Mouse (Mus musculus) cerebellum, postnatal 4 days (tissue): ENCODE results near the gene Arhgap24.

Experiments
- DNase-seq, 2 experiments: peaks; one replicate each; pipeline ENCODE4 v3.0.0; 2022; ENCODE audit warnings: low spot score in 2 of 2, mixed read lengths in 1 of 2

Arhgap24 gene

GRCm38 (mm10) chr5:102481215-102482211, at the start of gene Arhgap24:
Arhgap24 (plus strand) TSS chr5:102481391.
- peak in 1 of 2 experiments; percentile 20 for DNase-seq

- DNase-seq, result no peak
These were observed 47.0 kb upstream of the Arhgap24 start for GRCm38 (mm10) chr5:102434182-102434581.

- DNase-seq, result no peak
These were observed 44.6 kb upstream of the Arhgap24 start for GRCm38 (mm10) chr5:102436581-102436980.

- DNase-seq, result no peak
These were observed 41.9 kb upstream of the Arhgap24 start for GRCm38 (mm10) chr5:102439119-102439877.

- no peak for DNase-seq
These were observed 33.8 kb upstream of the Arhgap24 start for GRCm38 (mm10) chr5:102447436-102447835.

GRCm38 (mm10) chr5:102450897-102451296, 30.3 kb upstream of the Arhgap24 start:
- no peak for DNase-seq

- no peak for DNase-seq
These were observed 29.0 kb upstream of the Arhgap24 start for GRCm38 (mm10) chr5:102452079-102452797.

GRCm38 (mm10) chr5:102453324-102453723, 27.9 kb upstream of the Arhgap24 start:
- DNase-seq, result no peak

- no peak for DNase-seq
These were observed 25.9 kb upstream of the Arhgap24 start for GRCm38 (mm10) chr5:102455247-102455646.

- DNase-seq, result no peak
These were observed 20.6 kb upstream of the Arhgap24 start for GRCm38 (mm10) chr5:102460452-102461197.

GRCm38 (mm10) chr5:102462948-102463347, 18.2 kb upstream of the Arhgap24 start:
- DNase-seq, result no peak

GRCm38 (mm10) chr5:102465372-102465771, 15.8 kb upstream of the Arhgap24 start:
- DNase-seq, result no peak

- DNase-seq, result no peak
These were observed 12.9 kb upstream of the Arhgap24 start for GRCm38 (mm10) chr5:102468292-102468691.

GRCm38 (mm10) chr5:102470284-102470683, 10.9 kb upstream of the Arhgap24 start:
- DNase-seq, result no peak

- no peak for DNase-seq
These were observed 3.1 kb upstream of the Arhgap24 start for GRCm38 (mm10) chr5:102478076-102478475.

GRCm38 (mm10) chr5:102483285-102483975, 2.2 kb downstream of the Arhgap24 start:
- DNase-seq, result no peak

- no peak for DNase-seq
These were observed 10.4 kb downstream of the Arhgap24 start for GRCm38 (mm10) chr5:102491554-102491953.

- no peak for DNase-seq
These were observed 11.0 kb downstream of the Arhgap24 start for GRCm38 (mm10) chr5:102492152-102492551.

GRCm38 (mm10) chr5:102494827-102495226, 13.6 kb downstream of the Arhgap24 start:
- no peak for DNase-seq

GRCm38 (mm10) chr5:102497205-102497604, 16.0 kb downstream of the Arhgap24 start:
- no peak for DNase-seq
